Mouse (Mus musculus): ENCODE measurements around the gene Smad3.

Smad3 gene

DNA sequence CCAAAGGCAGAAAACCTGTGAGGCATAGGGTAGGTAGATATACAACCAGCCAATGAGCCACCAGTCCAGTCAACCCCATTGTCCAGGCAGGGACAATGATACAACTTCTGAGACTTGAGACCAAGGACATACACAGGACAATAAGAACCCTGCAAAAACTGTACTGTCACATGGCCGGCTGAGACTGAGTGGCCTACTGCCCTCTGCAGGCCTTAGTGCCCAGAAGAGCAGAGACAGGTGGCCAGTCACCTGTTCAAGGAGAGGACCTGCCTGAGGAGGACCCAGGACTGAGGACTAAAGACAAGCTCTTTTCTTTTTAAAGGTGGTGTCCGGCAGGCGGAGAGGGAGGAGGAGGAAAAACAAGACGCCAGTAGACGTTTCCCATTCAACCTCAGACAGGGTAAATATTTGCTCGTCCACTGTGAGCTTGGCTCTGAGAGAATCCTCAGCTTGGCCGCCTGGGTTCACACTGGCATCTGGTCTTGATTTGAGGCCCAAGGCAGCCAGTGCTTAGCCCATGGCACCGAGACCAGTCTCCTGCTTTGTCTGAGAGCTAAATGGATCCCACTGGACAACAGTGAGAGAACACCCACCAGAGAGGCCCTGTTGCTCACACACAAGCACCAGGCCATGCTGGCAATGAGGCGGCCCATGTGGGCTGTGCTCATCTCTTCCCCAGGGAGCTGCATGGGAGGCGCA, 56.4 kb downstream of the Smad3 start:
- DNase-seq (ENCODE audit: low read depth, low spot score) = no peak

- DNase-seq (ENCODE audit: low read depth, low spot score) = no peak
Measured at GRCm38 (mm10) chr9:63699145-63699544, 58.6 kb downstream of the Smad3 start.

- DNase-seq (ENCODE audit: low read depth, low spot score) = no peak
Measured at GRCm38 (mm10) chr9:63698320-63699045, 59.3 kb downstream of the Smad3 start.

- no peak for DNase-seq (ENCODE audit: low read depth, low spot score)
Measured at GRCm38 (mm10) chr9:63697606-63698005, 60.2 kb downstream of the Smad3 start.

- no peak for DNase-seq (ENCODE audit: low read depth, low spot score)
Measured at GRCm38 (mm10) chr9:63696463-63697105, 61.2 kb downstream of the Smad3 start.

- no peak for DNase-seq (ENCODE audit: low read depth, low spot score)
Measured at GRCm38 (mm10) chr9:63691960-63692359, 65.8 kb downstream of the Smad3 start.

- DNase-seq (ENCODE audit: low read depth, low spot score) = no peak
Measured at GRCm38 (mm10) chr9:63690511-63690910, 67.3 kb downstream of the Smad3 start.

- no peak for DNase-seq (ENCODE audit: low read depth, low spot score)
Measured at GRCm38 (mm10) chr9:63687413-63688015, 70.3 kb downstream of the Smad3 start.

DNA sequence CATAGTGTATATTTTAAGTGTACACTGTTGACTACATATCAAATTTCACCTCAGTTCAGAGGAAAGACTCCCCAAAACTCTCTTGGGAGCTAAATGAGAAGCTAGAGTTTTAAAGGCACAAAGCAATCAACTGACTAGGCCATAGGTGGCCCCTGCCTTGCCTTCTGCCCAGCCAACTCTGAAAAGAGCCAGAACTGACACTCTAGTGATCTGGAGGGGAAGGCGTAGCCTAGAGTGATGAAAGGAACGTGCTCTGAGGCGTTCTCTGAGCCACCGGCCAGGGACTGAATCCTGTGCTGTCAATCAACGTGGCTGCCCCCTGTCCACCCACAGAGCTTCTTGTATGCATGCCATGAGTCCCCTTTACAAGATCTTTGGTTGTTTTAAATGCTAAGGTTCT, 72.4 kb downstream of the Smad3 start:
- no peak for DNase-seq (ENCODE audit: low read depth, low spot score)

GRCm38 (mm10) chr9:63684277-63684676, 73.5 kb downstream of the Smad3 start:
- DNase-seq (ENCODE audit: low read depth, low spot score) = no peak

GRCm38 (mm10) chr9:63682943-63683342, 74.9 kb downstream of the Smad3 start:
- no peak for DNase-seq (ENCODE audit: low read depth, low spot score)

DNA sequence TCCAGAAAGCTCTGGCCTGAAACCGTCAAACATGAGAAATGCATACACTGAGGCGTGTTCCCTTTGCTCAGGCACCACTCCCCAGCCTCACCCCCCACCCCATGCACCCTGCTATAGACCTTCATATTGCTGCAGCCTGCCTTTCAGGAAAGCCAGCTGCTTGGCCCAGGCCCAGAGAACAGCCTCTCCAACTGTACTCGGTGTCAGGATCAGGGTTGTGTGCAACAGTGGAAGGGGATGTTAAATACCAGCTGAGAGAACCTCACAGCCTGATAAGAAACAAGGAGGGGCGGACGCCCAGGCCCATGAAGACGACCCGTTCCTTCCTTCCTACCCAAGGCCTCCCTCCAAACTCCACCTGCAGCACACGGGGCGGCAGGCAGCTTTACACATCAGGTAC, 75.5 kb downstream of the Smad3 start:
- no peak for DNase-seq (ENCODE audit: low read depth, low spot score)

DNA sequence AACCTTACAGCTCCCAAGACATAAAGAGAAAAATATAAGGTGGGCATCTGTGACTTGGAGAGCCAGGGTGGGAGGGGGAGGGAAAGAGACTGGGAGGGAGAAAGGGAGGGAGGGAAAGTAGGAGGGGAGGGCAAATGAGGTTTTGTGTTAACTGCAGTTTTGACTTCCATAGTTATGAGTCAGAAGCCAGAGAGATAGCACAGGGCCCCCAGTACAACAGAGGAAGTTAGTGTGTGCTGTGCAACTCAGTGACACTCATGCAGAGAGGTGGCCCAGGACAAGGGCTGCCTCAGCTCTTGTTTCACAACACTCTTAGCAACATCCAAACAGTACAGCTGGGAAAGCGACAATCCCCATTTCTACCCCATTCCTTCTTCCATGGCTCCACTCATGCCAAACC, 79.7 kb downstream of the Smad3 start:
- no peak for DNase-seq (ENCODE audit: low read depth, low spot score)

GRCm38 (mm10) chr9:63677621-63678020, 80.2 kb downstream of the Smad3 start:
- no peak for DNase-seq (ENCODE audit: low read depth, low spot score)

DNA sequence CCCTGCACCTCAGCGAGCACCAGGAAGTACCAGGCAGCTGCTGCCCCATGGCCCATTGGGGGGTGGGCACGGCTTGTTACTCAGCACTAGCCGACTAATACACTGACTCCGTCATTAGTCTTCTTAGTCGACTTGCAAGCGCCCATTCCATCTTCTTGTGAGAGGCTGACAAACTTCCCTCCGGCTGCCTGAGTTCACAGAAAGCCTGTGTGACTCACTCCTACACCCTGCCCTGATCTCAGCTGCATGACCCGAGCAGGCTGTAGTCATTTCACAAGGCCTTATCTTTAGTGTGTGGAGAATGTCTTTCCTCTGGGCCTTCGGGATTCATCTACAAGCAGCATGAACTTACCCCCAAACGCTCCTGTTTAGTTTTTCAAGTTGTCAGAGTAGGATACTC, 83.2 kb downstream of the Smad3 start:
- no peak for DNase-seq (ENCODE audit: low read depth, low spot score)

DNA sequence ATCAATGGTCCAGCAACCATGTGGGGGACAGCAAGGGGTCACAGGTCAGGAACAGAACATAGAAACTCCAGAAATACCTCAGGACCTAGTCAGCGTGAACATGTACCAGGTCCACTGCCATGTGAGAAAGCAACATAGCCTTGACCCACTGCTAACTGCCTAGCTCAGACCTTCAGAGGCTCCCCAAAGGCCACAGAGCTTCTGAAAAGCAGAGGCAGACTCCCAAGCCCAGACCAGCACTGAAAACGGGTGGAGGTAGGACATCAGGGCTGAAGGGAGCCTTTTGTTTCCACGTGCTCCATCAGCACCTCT, 84.3 kb downstream of the Smad3 start:
- DNase-seq (ENCODE audit: low read depth, low spot score) = no peak

DNA sequence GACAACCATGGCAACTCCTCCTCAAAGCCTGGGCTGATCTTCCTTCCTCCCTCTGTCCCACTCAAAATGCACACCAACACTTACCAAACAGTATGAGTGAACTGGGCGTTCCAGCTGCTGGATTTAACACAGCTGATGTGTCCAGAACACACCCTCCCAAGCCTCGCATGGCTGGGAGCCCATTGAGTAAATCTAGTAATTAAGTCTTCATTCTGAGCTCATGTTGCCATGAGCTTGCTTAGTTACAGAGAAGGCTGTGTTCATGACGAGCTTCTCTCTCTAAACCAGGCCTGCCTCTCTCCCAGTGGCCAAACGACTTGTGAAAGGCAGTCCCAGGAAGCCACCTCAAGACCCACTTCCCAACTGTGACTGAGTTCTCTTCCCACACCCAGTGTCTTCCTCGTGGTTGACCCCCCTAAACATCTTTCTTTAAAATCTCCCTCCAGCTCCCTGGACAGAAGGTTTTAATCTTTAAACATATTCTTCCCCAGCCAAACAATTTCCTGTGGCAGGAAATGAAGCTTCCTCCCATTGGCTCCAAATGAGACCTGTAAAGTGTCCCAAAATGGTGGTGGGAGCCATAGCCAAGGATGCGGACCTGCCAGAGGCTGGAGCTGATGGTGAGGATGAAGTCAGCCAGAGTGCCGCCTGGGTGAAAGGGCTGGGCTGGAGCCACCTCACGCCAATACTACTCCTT, 84.8 kb downstream of the Smad3 start:
- DNase-seq (ENCODE audit: low read depth, low spot score) = no peak

- no peak for DNase-seq (ENCODE audit: low read depth, low spot score)
Measured at GRCm38 (mm10) chr9:63669816-63670215, 88.0 kb downstream of the Smad3 start.

- DNase-seq (ENCODE audit: low read depth, low spot score) = peak; percentile 21
Measured at GRCm38 (mm10) chr9:63668621-63669020, 89.2 kb downstream of the Smad3 start.

- no peak for DNase-seq (ENCODE audit: low read depth, low spot score)
Measured at GRCm38 (mm10) chr9:63667373-63667724, 90.4 kb downstream of the Smad3 start.

DNA sequence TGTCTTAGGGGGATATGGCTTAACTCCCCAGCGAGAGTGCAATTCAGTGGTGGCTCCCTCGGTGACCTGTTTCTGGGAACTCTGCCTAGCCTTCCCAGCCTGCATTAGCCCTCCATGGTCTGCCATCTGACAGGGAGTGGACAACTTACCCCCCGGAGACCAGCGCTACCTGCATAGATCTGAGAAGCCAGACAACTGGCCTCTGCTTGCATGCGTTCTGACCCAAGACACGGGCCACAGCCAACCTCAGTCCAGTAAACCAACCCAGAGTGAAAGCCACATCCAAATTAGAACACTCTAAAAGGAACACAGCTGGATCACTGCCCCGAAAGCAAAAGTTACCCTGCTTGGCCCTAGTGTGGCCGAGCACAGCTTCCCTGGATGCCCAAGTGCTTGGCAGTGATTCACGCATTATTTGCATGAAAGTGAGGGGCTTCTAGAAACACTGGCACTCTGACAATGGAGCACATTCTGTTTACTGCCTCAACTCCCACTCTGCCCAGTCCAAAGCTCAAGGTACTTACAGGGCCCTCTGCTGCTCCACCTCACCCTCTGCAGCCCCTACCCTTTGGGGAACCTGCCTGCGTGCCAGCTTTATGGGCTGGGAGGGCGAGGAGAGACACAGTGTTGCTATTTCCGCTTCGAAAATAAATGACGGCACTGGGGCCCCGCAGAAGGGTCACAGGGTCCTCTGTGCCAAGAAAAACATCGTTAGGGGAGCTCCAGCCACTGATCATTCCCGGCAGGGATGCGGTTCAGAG, 91.0 kb downstream of the Smad3 start:
- DNase-seq (ENCODE audit: low read depth, low spot score) = no peak

Measured in forelimb bud, embryonic 11.5 days (tissue).